Mouse (Mus musculus) MEL (cell line): ENCODE measurements around the gene Nme4.

ENCODE experiments used
- CTCF ChIP-seq, 3 experiments: IDR thresholded peaks in 2 of 3; conservative IDR thresholded peaks in 1 of 3; 2 replicates each; pipeline ENCODE4 v1.5.1; 2011 to 2012; ENCODE audit warnings: low read length in 3 of 3, low read depth in 2 of 3, mild to moderate bottlenecking in 2 of 3, improper control_type of control experiment in 1 of 3, inconsistent platforms in 1 of 3, mixed read lengths in 1 of 3, moderate library complexity in 1 of 3; ENCODE audit not compliant: control insufficient read depth in 1 of 3, insufficient read depth in 1 of 3, poor library complexity in 1 of 3, severe bottlenecking in 1 of 3
- E2F4 ChIP-seq: IDR thresholded peaks from 2 replicates; pipeline ENCODE4 v1.6.1; 2011; ENCODE audit warnings: low read depth, low read length, improper control_type of control experiment, borderline replicate concordance
- ETS1 ChIP-seq: IDR thresholded peaks from 2 replicates; pipeline ENCODE4 v1.6.1; 2012; ENCODE audit warnings: low read depth, mild to moderate bottlenecking, inconsistent platforms, low read length, improper control_type of control experiment, moderate library complexity
- GATA1 ChIP-seq: IDR thresholded peaks from 2 replicates; pipeline ENCODE4 v1.6.1; 2011; ENCODE audit warnings: low read depth, low read length, improper control_type of control experiment
- HCFC1 ChIP-seq: IDR thresholded peaks from 2 replicates; pipeline ENCODE4 v1.6.1; 2012; ENCODE audit warnings: low read depth, mild to moderate bottlenecking, inconsistent platforms, low read length, improper control_type of control experiment, moderate library complexity
- POLR2A ChIP-seq, 2 experiments: IDR thresholded peaks; 2 replicates each; pipeline ENCODE4 v1.6.1; 2011 to 2012; ENCODE audit warnings: low read length in 2 of 2, mild to moderate bottlenecking in 2 of 2, control low read depth in 1 of 2, improper control_type of control experiment in 1 of 2, low read depth in 1 of 2, moderate library complexity in 1 of 2; ENCODE audit not compliant: control insufficient read depth in 1 of 2, insufficient read depth in 1 of 2, poor library complexity in 1 of 2
- TAL1 ChIP-seq: IDR thresholded peaks from 2 replicates; pipeline ENCODE4 v1.6.1; 2012; ENCODE audit warnings: mild to moderate bottlenecking, inconsistent platforms, low read length, moderate library complexity, mixed read lengths
- ZC3H11A ChIP-seq: IDR thresholded peaks from 2 replicates; pipeline ENCODE4 v1.6.1; 2012; ENCODE audit warnings: low read depth, mild to moderate bottlenecking, inconsistent platforms, low read length, improper control_type of control experiment
- ZKSCAN1 ChIP-seq: IDR thresholded peaks from 2 replicates; pipeline ENCODE4 v1.6.1; 2012; ENCODE audit warnings: low read depth, mild to moderate bottlenecking, inconsistent platforms, low read length, improper control_type of control experiment, moderate library complexity
- ZMIZ1 ChIP-seq: IDR thresholded peaks from 2 replicates; pipeline ENCODE4 v1.6.1; 2012; ENCODE audit warnings: low read depth, mild to moderate bottlenecking, inconsistent platforms, low read length, improper control_type of control experiment, moderate library complexity

DNA sequence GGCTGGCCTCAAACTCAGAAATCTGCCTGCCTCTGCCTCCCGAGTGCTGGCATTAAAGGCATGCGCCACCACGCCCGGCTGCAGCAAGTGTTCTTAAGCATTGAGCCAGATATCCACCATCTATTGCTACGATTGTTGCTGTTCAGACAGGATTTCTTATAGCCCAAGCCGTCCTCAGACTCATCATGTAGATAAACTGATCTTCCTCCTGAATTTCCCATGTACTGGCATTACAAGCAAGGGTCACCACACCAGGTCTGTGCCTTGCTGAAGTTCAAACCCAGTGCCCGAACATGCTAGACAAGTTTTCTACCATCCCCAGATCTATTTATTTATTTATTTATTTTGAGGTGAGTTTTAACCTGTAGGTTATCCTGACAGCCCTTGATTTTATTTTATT lies 3.1 kb upstream of the Nme4 start:
- no peak for TF ChIP-seq ETS1
- no peak for TF ChIP-seq E2F4
- TF ChIP-seq POLR2A (IDR thresholded peaks at IDR 0.05; ENCODE audit: control insufficient read depth in 1 of 2, insufficient read depth in 1 of 2, low read depth in 1 of 2, low read length in 2 of 2, poor library complexity in 1 of 2), result no peak
- no peak for TF ChIP-seq CTCF (IDR thresholded peaks at IDR 0.05 in 2 of 3, conservative IDR thresholded peaks at IDR 0.05 in 1 of 3; ENCODE audit: control insufficient read depth in 1 of 3, insufficient read depth in 1 of 3, low read depth in 2 of 3, low read length in 3 of 3, poor library complexity in 1 of 3, severe bottlenecking in 1 of 3)
- TF ChIP-seq ZC3H11A, result no peak
- no peak for TF ChIP-seq HCFC1
- TF ChIP-seq GATA1, result no peak
- TF ChIP-seq ZKSCAN1, result no peak
- TF ChIP-seq ZMIZ1, result no peak
- no peak for TF ChIP-seq TAL1
